Mouse (Mus musculus): ENCODE measurements around the gene Hist2h2be.
"Not testable (repeated sequence)": the region's sequence is repeated elsewhere in the genome, so short reads cannot be mapped to it uniquely, and the experiment has no call there.

The Hist2h2be gene

GRCm38 (mm10) chr3:96198601-96199251 lies 22.2 kb upstream of the Hist2h2be start:
- not testable (repeated sequence) for DNase-seq (ENCODE audit: low read depth, low spot score)

DNA sequence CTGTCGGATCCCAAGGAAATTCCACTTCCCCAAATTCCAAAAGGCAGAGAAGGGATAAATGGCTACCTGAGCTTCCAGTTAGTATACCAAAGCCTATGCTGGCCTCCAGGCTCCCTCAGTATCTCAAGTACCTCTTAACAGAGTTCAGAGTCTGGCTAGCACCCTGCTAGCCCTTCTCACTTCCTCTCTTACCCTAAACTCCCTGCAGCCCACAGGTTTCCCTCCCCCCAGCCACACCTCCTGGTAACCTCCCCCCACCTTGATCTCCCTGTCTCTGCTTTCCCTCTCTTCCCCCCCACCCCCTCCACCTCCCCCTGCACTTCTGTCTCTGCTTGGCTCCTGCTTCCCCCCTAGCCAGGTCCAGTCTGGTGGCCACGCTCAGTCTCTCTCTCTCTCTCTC lies 21.2 kb upstream of the Hist2h2be start:
- DNase-seq (ENCODE audit: low read depth, low spot score) = no peak

GRCm38 (mm10) chr3:96207819-96208218 lies 13.1 kb upstream of the Hist2h2be start:
- no peak for DNase-seq (ENCODE audit: low read depth, low spot score)

GRCm38 (mm10) chr3:96209242-96209641 lies 11.7 kb upstream of the Hist2h2be start:
- DNase-seq (ENCODE audit: low read depth, low spot score) = no peak

- DNase-seq (ENCODE audit: low read depth, low spot score) = no peak
Measured at GRCm38 (mm10) chr3:96219191-96219641, 1.7 kb upstream of the Hist2h2be start.

DNA sequence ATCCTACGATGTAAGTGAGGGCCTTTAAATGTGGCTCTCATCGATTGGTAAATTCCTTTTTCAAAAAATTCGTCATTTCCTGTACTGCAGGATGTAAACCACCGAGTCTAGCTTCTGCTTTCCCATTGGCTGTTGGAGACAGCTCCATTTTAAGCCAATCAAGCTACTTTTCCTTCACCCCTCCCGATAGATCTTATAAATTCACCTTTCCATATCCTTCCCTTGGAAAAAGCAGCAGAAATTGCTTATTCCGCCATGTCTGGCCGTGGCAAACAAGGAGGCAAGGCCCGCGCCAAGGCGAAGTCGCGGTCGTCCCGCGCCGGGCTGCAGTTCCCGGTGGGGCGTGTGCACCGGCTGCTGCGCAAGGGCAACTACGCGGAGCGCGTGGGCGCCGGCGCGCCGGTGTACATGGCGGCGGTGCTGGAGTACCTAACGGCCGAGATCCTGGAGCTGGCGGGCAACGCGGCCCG lies 1.2 kb upstream of the Hist2h2be start, which contains the start of the genes Bola1 and Hist2h2ab:
Gene Bola1 (minus strand): TSS at position 49 of the 470 bp plus-strand sequence.
Gene Hist2h2ab (plus strand): TSS at position 205 of the 470 bp plus-strand sequence.
- no peak for DNase-seq (ENCODE audit: low read depth, low spot score)

DNA sequence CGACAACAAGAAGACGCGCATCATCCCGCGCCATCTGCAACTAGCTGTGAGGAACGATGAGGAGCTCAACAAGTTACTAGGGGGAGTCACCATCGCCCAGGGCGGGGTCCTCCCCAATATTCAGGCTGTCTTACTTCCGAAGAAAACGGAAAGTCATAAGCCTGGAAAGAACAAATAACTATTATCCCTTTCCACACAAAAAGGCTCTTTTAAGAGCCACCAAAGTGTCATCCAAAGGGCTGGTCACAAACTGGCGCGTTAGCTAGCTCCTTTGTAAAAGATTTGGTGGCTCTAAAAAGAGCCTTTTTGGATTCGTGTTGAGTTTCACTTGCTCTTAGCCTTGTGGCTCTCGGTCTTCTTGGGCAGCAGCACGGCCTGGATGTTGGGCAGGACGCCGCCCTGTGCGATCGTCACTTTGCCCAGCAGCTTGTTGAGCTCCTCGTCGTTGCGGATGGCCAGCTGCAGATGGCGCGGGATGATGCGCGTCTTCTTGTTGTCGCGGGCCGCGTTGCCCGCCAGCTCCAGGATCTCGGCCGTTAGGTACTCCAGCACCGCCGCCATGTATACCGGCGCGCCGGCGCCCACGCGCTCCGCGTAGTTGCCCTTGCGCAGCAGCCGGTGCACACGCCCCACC lies 671 bp upstream of the Hist2h2be start:
- DNase-seq (ENCODE audit: low read depth, low spot score) = not testable (repeated sequence)

DNA sequence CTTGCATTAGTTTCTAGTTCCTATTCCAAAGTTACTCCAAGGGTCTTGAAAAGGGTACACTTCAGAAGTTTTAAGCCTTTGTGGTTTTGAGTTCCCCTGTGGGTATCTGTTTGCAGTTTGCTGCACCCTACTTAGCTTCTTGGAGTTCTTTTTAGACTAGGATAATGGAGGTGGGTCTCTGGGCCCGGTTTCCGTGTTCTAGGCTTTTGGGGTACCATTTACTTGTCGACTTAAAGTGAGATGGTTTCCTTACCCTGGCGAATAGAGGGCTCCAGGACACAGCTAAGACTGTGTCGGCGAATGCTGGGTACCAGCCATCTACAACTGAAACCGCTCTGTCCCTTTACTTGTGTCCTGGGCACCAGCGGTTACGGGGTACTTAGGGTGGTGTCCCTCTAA lies 720 bp downstream of the Hist2h2be start:
- no peak for DNase-seq (ENCODE audit: low read depth, low spot score)

DNA sequence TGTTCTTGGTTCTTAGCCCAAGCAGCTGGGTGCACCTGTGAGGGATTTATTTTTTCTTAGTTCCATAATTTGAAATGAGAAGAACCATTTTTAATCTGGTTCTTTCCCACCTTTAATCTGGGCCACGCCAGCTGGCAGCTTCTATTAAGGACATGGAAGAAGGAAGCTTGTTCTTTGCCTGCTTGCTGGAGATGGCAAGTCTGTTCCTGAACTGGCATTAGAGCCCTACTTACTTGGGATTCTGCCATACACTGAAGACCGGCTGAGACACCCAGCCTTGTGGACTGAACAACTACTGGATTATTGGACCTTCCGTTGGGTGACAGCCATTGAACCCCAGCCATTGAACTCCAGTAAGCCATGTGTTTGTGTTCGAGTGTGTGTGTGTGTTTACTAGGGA lies 1.9 kb downstream of the Hist2h2be start:
- DNase-seq (ENCODE audit: low read depth, low spot score) = no peak

GRCm38 (mm10) chr3:96225421-96225820 lies 4.5 kb downstream of the Hist2h2be start:
- no peak for DNase-seq (ENCODE audit: low read depth, low spot score)

- no peak for DNase-seq (ENCODE audit: low read depth, low spot score)
Measured at GRCm38 (mm10) chr3:96226695-96227648, 6.1 kb downstream of the Hist2h2be start.

DNA sequence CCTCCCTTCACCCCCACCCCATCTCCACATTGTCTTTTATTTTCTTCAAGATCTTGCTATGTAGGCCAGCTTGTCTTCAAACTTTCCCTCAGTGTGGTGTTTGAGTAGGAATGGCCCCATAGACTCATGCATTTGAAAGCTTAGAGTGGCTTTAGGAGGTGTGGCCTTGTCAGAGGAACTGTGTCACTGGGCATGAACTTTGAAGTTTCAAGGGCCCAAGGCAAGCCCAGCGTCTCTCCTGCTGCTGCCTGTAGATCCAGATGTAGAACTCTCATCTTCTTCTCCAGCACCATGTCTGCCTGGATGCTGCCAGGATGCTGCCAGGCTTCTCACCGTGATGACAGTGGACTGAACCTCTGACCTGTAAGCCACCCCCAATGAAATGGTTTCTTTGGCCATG lies 7.9 kb downstream of the Hist2h2be start:
- DNase-seq (ENCODE audit: low read depth, low spot score) = no peak

DNA sequence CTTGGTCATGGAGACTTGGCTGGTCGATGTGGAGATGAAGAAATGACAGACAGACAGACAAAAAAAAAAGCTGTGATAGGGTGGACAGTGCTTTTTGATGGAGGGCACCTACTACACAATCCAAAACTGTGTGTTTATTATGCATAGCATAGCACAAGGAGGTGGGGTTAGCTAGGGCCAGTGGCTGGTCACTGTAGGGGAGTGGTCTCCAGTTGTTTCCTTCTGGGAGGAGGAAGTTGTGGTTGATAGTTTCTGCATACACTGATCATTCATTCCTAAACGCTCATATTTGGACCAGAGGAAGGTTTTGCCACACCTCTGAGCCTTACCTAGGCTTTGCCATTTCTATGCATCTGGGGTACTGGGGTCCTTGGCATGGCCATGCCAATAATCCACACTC lies 9.5 kb downstream of the Hist2h2be start:
- no peak for DNase-seq (ENCODE audit: low read depth, low spot score)

DNA sequence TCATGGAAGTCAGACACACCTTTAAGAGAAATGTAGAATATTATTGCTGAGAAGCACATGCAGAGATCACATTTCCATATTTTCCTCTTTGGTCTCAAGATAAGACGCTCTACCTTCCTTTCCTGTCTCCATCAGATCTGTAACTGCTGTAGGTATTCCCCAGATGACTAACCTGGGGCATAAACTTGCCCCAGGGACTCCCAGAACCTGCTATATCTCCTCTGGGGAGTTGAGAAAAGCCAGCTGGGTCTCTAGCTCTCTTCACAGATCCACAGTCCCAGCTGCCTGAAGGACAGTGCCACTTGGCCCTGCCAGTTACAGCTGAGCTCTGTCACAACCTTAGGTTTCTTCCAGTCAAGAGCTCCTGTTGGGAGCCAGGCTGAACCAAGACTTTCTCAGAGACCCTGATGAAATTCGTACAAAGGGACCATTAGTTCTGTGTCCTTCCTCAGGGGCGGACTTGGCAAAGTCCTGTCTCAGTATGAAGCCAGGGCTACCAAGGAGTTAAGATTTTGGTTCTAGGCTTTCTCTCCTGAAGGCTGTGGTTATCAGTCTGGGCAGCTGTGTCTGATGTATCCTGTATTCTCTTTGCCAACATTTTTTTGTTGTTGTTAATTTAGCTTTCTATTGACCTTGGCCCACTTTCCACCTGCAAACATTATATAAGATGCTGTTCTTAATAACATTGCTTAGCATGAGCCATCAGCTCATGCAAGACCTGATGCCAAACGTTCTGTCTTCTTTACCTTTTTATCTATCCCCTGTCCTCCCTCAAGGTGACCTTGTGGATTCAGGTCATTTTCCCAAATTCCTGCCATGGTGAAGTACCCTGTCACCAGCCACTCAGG lies 10.2 kb downstream of the Hist2h2be start:
- DNase-seq (ENCODE audit: low read depth, low spot score) = no peak

- no peak for DNase-seq (ENCODE audit: low read depth, low spot score)
Measured at GRCm38 (mm10) chr3:96231758-96232120, 10.8 kb downstream of the Hist2h2be start.

DNA sequence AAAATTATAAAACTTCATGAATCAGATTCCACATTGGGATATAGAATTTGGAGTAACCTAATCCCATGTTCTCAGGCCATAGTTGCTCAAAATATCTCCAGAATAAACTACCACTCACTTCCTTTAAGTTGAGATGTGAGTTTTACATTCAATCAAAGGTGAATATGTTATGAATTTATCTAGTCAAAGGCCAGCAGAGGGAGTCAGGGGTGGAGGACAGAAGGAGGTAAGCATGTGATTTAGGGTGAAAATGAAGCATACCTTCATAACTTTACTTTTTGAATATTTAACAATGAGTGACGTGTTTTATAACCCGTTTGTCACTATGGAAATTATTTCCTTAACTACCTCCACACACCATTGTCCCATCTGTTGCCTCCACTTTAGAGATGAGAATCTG lies 14.0 kb downstream of the Hist2h2be start:
- no peak for DNase-seq (ENCODE audit: low read depth, low spot score)

GRCm38 (mm10) chr3:96235836-96236235 lies 14.9 kb downstream of the Hist2h2be start:
- no peak for DNase-seq (ENCODE audit: low read depth, low spot score)

GRCm38 (mm10) chr3:96236834-96237334 lies 16.0 kb downstream of the Hist2h2be start:
- no peak for DNase-seq (ENCODE audit: low read depth, low spot score)

GRCm38 (mm10) chr3:96237335-96237903 lies 16.5 kb downstream of the Hist2h2be start:
- no peak for DNase-seq (ENCODE audit: low read depth, low spot score)

- DNase-seq (ENCODE audit: low read depth, low spot score) = no peak
Measured at GRCm38 (mm10) chr3:96237904-96238511, 17.1 kb downstream of the Hist2h2be start.
